Mouse (Mus musculus) CH12.LX (cell line): ENCODE measurements around the gene AC129217.1. TPM values are rescaled to one million over a fixed set of nuclear protein-coding genes. Genes with fewer than 3 reads are reported as not detected.
A peak's percentile ranks its signal among the peaks of the same experiment; 100 is the strongest.

Experiments
- DNase-seq: peaks from one replicate; pipeline ENCODE4 v3.0.0-alpha.2; 2013; ENCODE audit errors: extremely low read depth
- H3K27ac ChIP-seq: 2 replicates; pipeline ENCODE4 v1.5.1; 2012; ENCODE audit warnings: low read depth, mild to moderate bottlenecking, control low read depth, moderate library complexity; ENCODE audit not compliant: insufficient read depth
- H3K27me3 ChIP-seq: replicated peaks from 2 replicates; pipeline ENCODE3; 2012; ENCODE audit warnings: inconsistent platforms
- H3K36me3 ChIP-seq, 2 experiments: replicated peaks in 1 of 2; 2 replicates each; pipeline versions ENCODE3 to v1.6.1; 2012; ENCODE audit warnings: inconsistent platforms in 1 of 2, low read length in 1 of 2, mild to moderate bottlenecking in 1 of 2, mixed read lengths in 1 of 2, moderate library complexity in 1 of 2; ENCODE audit not compliant: control insufficient read depth in 1 of 2, insufficient read depth in 1 of 2
- H3K4me1 ChIP-seq, 2 experiments: 2 replicates each; pipeline ENCODE4 v1.6.1; 2012; ENCODE audit warnings: inconsistent platforms in 1 of 2, moderate library complexity in 1 of 2; ENCODE audit not compliant: insufficient read depth in 2 of 2, control insufficient read depth in 1 of 2
- H3K4me2 ChIP-seq: 2 replicates; pipeline ENCODE4 v1.6.1; 2012; ENCODE audit warnings: low read depth, mild to moderate bottlenecking, control low read depth; ENCODE audit not compliant: poor library complexity, insufficient read depth, severe bottlenecking
- H3K4me3 ChIP-seq, 3 experiments: fragments of 150-350 bp in 1 of 3; sonication (generic) in 1 of 3; replicated peaks in 1 of 3; 2 replicates each; pipeline versions ENCODE3 to v1.5.1; 2011 to 2012; ENCODE audit warnings: low read depth in 2 of 3, low read length in 2 of 3, mild to moderate bottlenecking in 2 of 3, moderate library complexity in 2 of 3, control low read depth in 1 of 3, improper control_type of control experiment in 1 of 3, inconsistent platforms in 1 of 3, mixed read lengths in 1 of 3; ENCODE audit not compliant: poor library complexity in 1 of 3
- H3K79me2 ChIP-seq: replicated peaks from 2 replicates; pipeline ENCODE4 v1.6.1; 2012; ENCODE audit warnings: mild to moderate bottlenecking, moderate library complexity; ENCODE audit not compliant: control insufficient read depth, poor library complexity, insufficient read depth, severe bottlenecking; ENCODE audit errors: extremely low read depth
- H3K9ac ChIP-seq: 2 replicates; pipeline ENCODE4 v1.6.1; 2012; ENCODE audit warnings: low read depth, mild to moderate bottlenecking, control low read depth, moderate library complexity; ENCODE audit not compliant: insufficient read depth
- H3K9me3 ChIP-seq: replicated peaks from 2 replicates; pipeline ENCODE3; 2012; ENCODE audit warnings: low read length, inconsistent platforms, mixed read lengths
- BHLHE40 ChIP-seq: IDR thresholded peaks from 2 replicates; pipeline ENCODE4 v1.6.1; 2011; ENCODE audit warnings: mild to moderate bottlenecking, low read depth, low read length, improper control_type of control experiment
- ELF1 ChIP-seq: IDR thresholded peaks from 2 replicates; pipeline ENCODE4 v1.6.1; 2014; ENCODE audit warnings: low read depth, mild to moderate bottlenecking, inconsistent platforms, low read length, improper control_type of control experiment
- EP300 ChIP-seq: IDR thresholded peaks from 2 replicates; pipeline ENCODE4 v1.6.1; 2011; ENCODE audit warnings: low read length, improper control_type of control experiment
- HCFC1 ChIP-seq: IDR thresholded peaks from 2 replicates; pipeline ENCODE4 v1.6.1; 2012; ENCODE audit warnings: low read depth, mild to moderate bottlenecking, inconsistent platforms, low read length, improper control_type of control experiment
- IRF4 ChIP-seq: IDR thresholded peaks from 2 replicates; pipeline ENCODE4 v1.6.1; 2014; ENCODE audit warnings: low read depth, mild to moderate bottlenecking, inconsistent platforms, low read length, improper control_type of control experiment
- JUN ChIP-seq: IDR thresholded peaks from 2 replicates; pipeline ENCODE4 v1.6.1; 2011; ENCODE audit warnings: low read depth, mild to moderate bottlenecking, low read length, improper control_type of control experiment, moderate library complexity; ENCODE audit not compliant: insufficient read depth
- MAX ChIP-seq: IDR thresholded peaks from 2 replicates; pipeline ENCODE4 v1.6.1; 2011; ENCODE audit warnings: low read length, improper control_type of control experiment
- MAZ ChIP-seq: IDR thresholded peaks from 2 replicates; pipeline ENCODE4 v1.6.1; 2012; ENCODE audit warnings: low read depth, mild to moderate bottlenecking, inconsistent platforms, low read length, improper control_type of control experiment, moderate library complexity
- MXI1 ChIP-seq: IDR thresholded peaks from 2 replicates; pipeline ENCODE4 v1.6.1; 2011; ENCODE audit warnings: mild to moderate bottlenecking, low read depth, low read length, improper control_type of control experiment
- NELFE ChIP-seq: IDR thresholded peaks from 2 replicates; pipeline ENCODE4 v1.6.1; 2011; ENCODE audit warnings: low read depth, low read length, improper control_type of control experiment
- NRF1 ChIP-seq: IDR thresholded peaks from 2 replicates; pipeline ENCODE4 v1.6.1; 2014; ENCODE audit warnings: low read depth, mild to moderate bottlenecking, inconsistent platforms, low read length, improper control_type of control experiment, moderate library complexity
- PAX5 ChIP-seq: IDR thresholded peaks from 2 replicates; pipeline ENCODE4 v1.6.1; 2012; ENCODE audit warnings: low read length, inconsistent platforms, mixed read lengths
- POLR2A ChIP-seq: IDR thresholded peaks from 2 replicates; pipeline ENCODE4 v1.6.1; 2011; ENCODE audit warnings: low read depth, mild to moderate bottlenecking, improper control_type of control experiment, low read length
- RAD21 ChIP-seq: IDR thresholded peaks from 2 replicates; pipeline ENCODE4 v1.6.1; 2011; ENCODE audit warnings: low read depth, mild to moderate bottlenecking, low read length, improper control_type of control experiment, moderate library complexity
- SIN3A ChIP-seq: IDR thresholded peaks from 2 replicates; pipeline ENCODE4 v1.6.1; 2012; ENCODE audit warnings: low read length, improper control_type of control experiment, inconsistent platforms
- SMC3 ChIP-seq: IDR thresholded peaks from 2 replicates; pipeline ENCODE4 v1.6.1; 2011; ENCODE audit warnings: low read depth, low read length, improper control_type of control experiment
- TCF12 ChIP-seq: IDR thresholded peaks from 2 replicates; pipeline ENCODE4 v1.6.1; 2014; ENCODE audit warnings: low read depth, mild to moderate bottlenecking, inconsistent platforms, low read length, improper control_type of control experiment
- UBTF ChIP-seq: IDR thresholded peaks from 2 replicates; pipeline ENCODE4 v1.6.1; 2012; ENCODE audit warnings: low read depth, mild to moderate bottlenecking, inconsistent platforms, low read length, improper control_type of control experiment, moderate library complexity
- USF1 ChIP-seq: IDR thresholded peaks from 2 replicates; pipeline ENCODE4 v1.6.1; 2014; ENCODE audit warnings: low read depth, mild to moderate bottlenecking, inconsistent platforms, low read length, improper control_type of control experiment
- ZMIZ1 ChIP-seq: IDR thresholded peaks from 2 replicates; pipeline ENCODE4 v1.6.1; 2012; ENCODE audit warnings: low read depth, mild to moderate bottlenecking, inconsistent platforms, low read length, improper control_type of control experiment
- dilution Hi-C: fragments of 300-500 bp; cut with MboI; formaldehyde crosslinking; loops from 2 replicates; pipeline ENCODE4 v1.14.3; 2020; ENCODE audit warnings: low sequenced_read_pairs; ENCODE audit not compliant: extremely low pct_unique_long_range_greater_than_20kb, extremely low pct_ligation_motif_present
- in situ Hi-C: fragments of 300-500 bp; cut with MboI; formaldehyde crosslinking; loops from 3 replicates; pipeline ENCODE4 v1.14.3; 2019; ENCODE audit warnings: low sequenced_read_pairs, low pct_ligation_motif_present, low pct_unique_long_range_greater_than_20kb, mixed read lengths
- polyA plus RNA-seq: library from polyadenylated mRNA; unstranded; fragments of >175 nt; gene quantifications from 2 replicates; pipeline ENCODE4 v1.2.1, GENCODE M21; 2012; ENCODE audit warnings: low read depth; ENCODE audit not compliant: insufficient read length
- total RNA-seq, 2 experiments: library from RNA; depleted of rRNA; stranded (reverse); fragments of 300-350 nt in 1 of 2; fragments of >200 nt in 1 of 2; gene quantifications; 2 replicates each; pipeline ENCODE4 v1.2.3; 2012 to 2014

The AC129217.1 gene
- total and polyA plus RNA-seq, 3 experiments = 0.25 to 77.4 (median 5.1) TPM

GRCm38 (mm10) chr19:8819596-8820423 lies 9.8 kb upstream of the AC129217.1 start, which contains the start of gene Hnrnpul2:
Hnrnpul2 (plus strand) TSS chr19:8820010.
- Histone ChIP-seq H3K27ac (peak within 1 kb of the TSS; percentile 98), H3K4me2 (peak within 1 kb of the TSS; percentile 93; the same call in 1 of the 2 replicates), H3K9me3 (no peaks in the 10 kb centered on the region), H3K4me3 (peak within 1 kb of the TSS; percentile 96 to 98 (median 96)), H3K79me2 (peaks cover 73% of the 10 kb centered on the region), H3K36me3 (peaks cover 31 to 47% of the 10 kb centered on the region in 2 experiments), H3K27me3 (no peaks in the 10 kb centered on the region), H3K9ac (peak within 1 kb of the TSS; percentile 95), H3K4me1 (peaks cover 10 to 34% of the 10 kb centered on the region in 2 experiments)
- dilution Hi-C loops = no loop called here
- TF ChIP-seq BHLHE40 (peak; percentile 35), PAX5 (no peak), NELFE (peak; percentile 87), RAD21 (no peak), EP300 (no peak), HCFC1 (peak; percentile 71), TCF12 (peak; percentile 77; the same call in 1 of the 2 replicates), IRF4 (peak; percentile 14; the same call in 1 of the 2 replicates), MAX (peak; percentile 70), MAZ (peak; percentile 25; the same call in 1 of the 2 replicates), MXI1 (peak; percentile 83), ELF1 (peak; percentile 92), NRF1 (peak; percentile 88), SMC3 (no peak), UBTF (peak; percentile 59; the same call in 1 of the 2 replicates), USF1 (no peak), ZMIZ1 (peak; percentile 95), SIN3A (peak; percentile 74; the same call in 1 of the 2 replicates), POLR2A (peak; percentile 95)
- in situ Hi-C loops = no loop called here
- DNase-seq = peak; percentile 98

GRCm38 (mm10) chr19:8820424-8820956 lies 9.1 kb upstream of the AC129217.1 start:
- Histone ChIP-seq H3K9ac (peak overlapping the region; percentile 89), H3K9me3 (no peaks in the 10 kb centered on the region), H3K36me3 (peaks cover 32 to 47% of the 10 kb centered on the region in 2 experiments), H3K4me1 (peaks cover 7 to 27% of the 10 kb centered on the region in 2 experiments), H3K4me3 (peak overlapping the region; percentile 96 to 98 (median 96)), H3K79me2 (peaks cover 72% of the 10 kb centered on the region), H3K27ac (peak overlapping the region; percentile 98), H3K4me2 (peak overlapping the region; percentile 82; the same call in 1 of the 2 replicates), H3K27me3 (no peaks in the 10 kb centered on the region)
- DNase-seq = no peak
- dilution Hi-C loops = no loop called here
- in situ Hi-C loops = no loop called here
- TF ChIP-seq MAZ (no peak), JUN (no peak), HCFC1 (no peak), BHLHE40 (no peak), SIN3A (peak; percentile 29; the same call in 1 of the 2 replicates)
